Comparison of ENCODE assay signal across 12 mouse cellular contexts in genomic region chr12:14285870-14286535, GRCm38 (mm10).
DNase-seq lines count a peak whose midpoint lies in the region; ATAC-seq and TF ChIP-seq lines count a peak whose summit lies in the region.
"Had no signal": no experiment of that assay in that cellular context is flagged by ENCODE, and none has a peak within 500 bp of the region (broad histone marks: within the 10 kb centered on the region; RNA-seq: fewer than 3 reads in every experiment).

No protein-coding gene starts in this region.

- no peaks in the 10 kb centered on the region for H3K4me1 ChIP-seq in intestine, embryonic 16.5 days (ENCODE audit: control insufficient read depth, insufficient read depth, low read length)
- H3K4me1 ChIP-seq in stomach, embryonic 15.5 days: no peaks in the 10 kb centered on the region
- H3K4me1 ChIP-seq: embryonic facial prominence, embryonic 12.5 days; liver, embryonic 12.5 days had no signal

- H3K36me3 ChIP-seq in intestine, embryonic 16.5 days (ENCODE audit: control insufficient read depth, insufficient read depth, low read length): no peaks in the 10 kb centered on the region
- H3K36me3 ChIP-seq in stomach, embryonic 15.5 days: no peaks in the 10 kb centered on the region
- H3K36me3 ChIP-seq: embryonic facial prominence, embryonic 12.5 days; liver, embryonic 12.5 days had no signal

- H3K9me3 ChIP-seq in intestine, embryonic 16.5 days (ENCODE audit: control insufficient read depth, low read length): no peaks in the 10 kb centered on the region
- no peaks in the 10 kb centered on the region for H3K9me3 ChIP-seq in stomach, embryonic 15.5 days
- H3K9me3 ChIP-seq: embryonic facial prominence, embryonic 12.5 days; liver, embryonic 12.5 days had no signal

- H3K4me2 ChIP-seq in intestine, embryonic 16.5 days (ENCODE audit: low read depth, low read length): no peak overlapping the region
- no peak overlapping the region for H3K4me2 ChIP-seq in stomach, embryonic 15.5 days
- H3K4me2 ChIP-seq: embryonic facial prominence, embryonic 12.5 days; liver, embryonic 12.5 days had no signal

- no peak overlapping the region for H3K27ac ChIP-seq in intestine, embryonic 16.5 days (ENCODE audit: low read length)
- peak overlapping the region; percentile 28; the same call in 1 of the 2 replicates for H3K27ac ChIP-seq in stomach, embryonic 15.5 days
- H3K27ac ChIP-seq in gastrocnemius, adult 2 months: no peak overlapping the region
- H3K27ac ChIP-seq: embryonic facial prominence, embryonic 12.5 days; heart, adult 2 months; liver, embryonic 12.5 days had no signal

- ATAC-seq in intestine, embryonic 16.5 days: peak; percentile 88
- peak; percentile 86 for ATAC-seq in stomach, embryonic 15.5 days (ENCODE audit: insufficient read depth, low FRiP score, low read depth)
- ATAC-seq in CD4-positive, CD25-positive, alpha-beta regulatory T cell, adult 4 months: no peak
- no peak for ATAC-seq in granulocyte monocyte progenitor cell, adult 5-6 weeks (replicated peaks; ENCODE audit: poor library complexity, severe bottlenecking)
- ATAC-seq: liver, embryonic 12.5 days had no signal

- no peak for TF ChIP-seq CTCF in gastrocnemius, adult 2 months (IDR thresholded peaks at IDR 0.05)

- WGBS in intestine, embryonic 16.5 days: 69% methylated on average over 2 of the region's 2 CpGs
- 70% methylated on average over 2 of the region's 2 CpGs for WGBS in stomach, embryonic 15.5 days

- intact Hi-C loops in gastrocnemius, adult 2 months (cut with DNase I): no loop called here

- peak; percentile 83 for DNase-seq in kidney, adult 18-20 months
- peak; percentile 73 to 78 for DNase-seq in lung, adult 18-20 months
- no peak for DNase-seq in gastrocnemius, adult 2 months
- no peak for DNase-seq in frontal cortex, postnatal 14 days (ENCODE audit: low spot score in 2 of 2)
- DNase-seq: heart, adult 2 months; layer of hippocampus, adult 9-11 months had no signal

- H3K9ac ChIP-seq in intestine, embryonic 16.5 days (ENCODE audit: low read depth, low read length): no peak overlapping the region
- no peak overlapping the region for H3K9ac ChIP-seq in stomach, embryonic 15.5 days
- H3K9ac ChIP-seq: embryonic facial prominence, embryonic 12.5 days; liver, embryonic 12.5 days had no signal

- no peaks in the 10 kb centered on the region for H3K27me3 ChIP-seq in intestine, embryonic 16.5 days (replicated peaks; ENCODE audit: control insufficient read depth, insufficient read depth, low read length)
- no peaks in the 10 kb centered on the region for H3K27me3 ChIP-seq in stomach, embryonic 15.5 days (replicated peaks)
- H3K27me3 ChIP-seq: embryonic facial prominence, embryonic 12.5 days; liver, embryonic 12.5 days had no signal

- H3K4me3 ChIP-seq in intestine, embryonic 16.5 days (ENCODE audit: low read length): no peak overlapping the region
- H3K4me3 ChIP-seq in stomach, embryonic 15.5 days (replicated peaks): no peak overlapping the region
- no peak overlapping the region for H3K4me3 ChIP-seq in gastrocnemius, adult 2 months
- H3K4me3 ChIP-seq: embryonic facial prominence, embryonic 12.5 days; heart, adult 2 months; liver, embryonic 12.5 days had no signal

Comparison
In these comparisons a context has a peak if more than half of its experiments do, and no peak if none do; other contexts are left out.
1. ATAC-seq: peak in intestine, embryonic 16.5 days (single experiment) and stomach, embryonic 15.5 days (single experiment); none in CD4-positive, CD25-positive, alpha-beta regulatory T cell, adult 4 months (single experiment) and granulocyte monocyte progenitor cell, adult 5-6 weeks (single experiment).
2. DNase-seq: peak in kidney, adult 18-20 months (single experiment) and lung, adult 18-20 months (2 of 2); none in gastrocnemius, adult 2 months (single experiment) and frontal cortex, postnatal 14 days (0 of 2).